ENCODE assay signal across 10 mouse cellular contexts in genomic region chr16:4912074-4912648, GRCm38 (mm10). TPM values are rescaled to one million over a fixed set of nuclear protein-coding genes. Genes with fewer than 3 reads are reported as not detected.
DNase-seq lines count a peak whose midpoint lies in the region; ATAC-seq lines count a peak whose summit lies in the region.
"Had no signal": no experiment of that assay in that cellular context is flagged by ENCODE, and none has a peak within 500 bp of the region (broad histone marks: within the 10 kb centered on the region; RNA-seq: fewer than 3 reads in every experiment).

No protein-coding gene starts in this region.

- no peak overlapping the region for H3K4me3 ChIP-seq in kidney, embryonic 14.5 days (ENCODE audit: low read length)
- no peak overlapping the region for H3K4me3 ChIP-seq in embryonic facial prominence, embryonic 12.5 days
- H3K4me3 ChIP-seq in macrophage (ENCODE audit: inconsistent target): no peak overlapping the region

- peaks cover 57% of the 10 kb centered on the region for H3K36me3 ChIP-seq in kidney, embryonic 14.5 days (ENCODE audit: control insufficient read depth, insufficient read depth, low read length)
- H3K36me3 ChIP-seq in embryonic facial prominence, embryonic 12.5 days: peaks cover 71% of the 10 kb centered on the region
- H3K36me3 ChIP-seq in macrophage (ENCODE audit: inconsistent target): peaks cover 33% of the 10 kb centered on the region

- no peak for ATAC-seq in CD4-positive, CD25-positive, alpha-beta regulatory T cell, adult 4 months
- ATAC-seq in kidney, embryonic 14.5 days (ENCODE audit: low FRiP score, low TSS enrichment): 0 out of 2 replicates have a peak, but pooled peaks have one; percentile 14
- ATAC-seq in embryonic facial prominence, embryonic 12.5 days (ENCODE audit: insufficient number of reproducible peaks, insufficient read depth, low FRiP score, low TSS enrichment): no peak

- H3K27me3 ChIP-seq in kidney, embryonic 14.5 days (ENCODE audit: control insufficient read depth, insufficient read depth, low read length): no peaks in the 10 kb centered on the region
- no peaks in the 10 kb centered on the region for H3K27me3 ChIP-seq in embryonic facial prominence, embryonic 12.5 days
- H3K27me3 ChIP-seq: Patski had no signal

- peak; percentile 7 for DNase-seq in CD4-positive, CD25-positive, alpha-beta regulatory T cell, adult 2 months (ENCODE audit: low read depth, low spot score)
- DNase-seq in kidney, adult 11 months: no peak
- no peak for DNase-seq in urinary bladder, postnatal 14 days (ENCODE audit: low spot score)
- no peak for DNase-seq in layer of hippocampus, postnatal 14 days (ENCODE audit: low spot score in 2 of 2)
- DNase-seq: gastrocnemius, postnatal 14 days had no signal

- peaks cover 19% of the 10 kb centered on the region; the same call in 1 of the 2 replicates for H3K79me2 ChIP-seq in macrophage (ENCODE audit: inconsistent target)

- H3K9me3 ChIP-seq in kidney, embryonic 14.5 days (ENCODE audit: control insufficient read depth, low read length): no peaks in the 10 kb centered on the region
- no peaks in the 10 kb centered on the region for H3K9me3 ChIP-seq in embryonic facial prominence, embryonic 12.5 days

- 77% methylated on average over 10 of the region's 10 CpGs for WGBS in kidney, embryonic 14.5 days
- 72% methylated on average over 10 of the region's 10 CpGs for WGBS in embryonic facial prominence, embryonic 12.5 days
- WGBS in macrophage (ENCODE audit: missing documents): 88% methylated on average over 10 of the region's 10 CpGs

- H3K4me1 ChIP-seq in kidney, embryonic 14.5 days (ENCODE audit: control insufficient read depth, insufficient read depth, low read length): no peaks in the 10 kb centered on the region
- H3K4me1 ChIP-seq in embryonic facial prominence, embryonic 12.5 days: peaks cover 3% of the 10 kb centered on the region; the same call in 1 of the 2 replicates

- H3K4me2 ChIP-seq in kidney, embryonic 14.5 days (replicated peaks; ENCODE audit: low read depth, low read length): no peak overlapping the region
- no peak overlapping the region for H3K4me2 ChIP-seq in embryonic facial prominence, embryonic 12.5 days (replicated peaks)

- 0 out of 2 replicates have a peak overlapping the region, but pooled peaks have one; percentile 18 for H3K27ac ChIP-seq in kidney, embryonic 14.5 days (ENCODE audit: low read depth, low read length)
- H3K27ac ChIP-seq in embryonic facial prominence, embryonic 12.5 days: 0 out of 2 replicates have a peak overlapping the region, but pooled peaks have one; percentile 61
- peak overlapping the region; percentile 97 for H3K27ac ChIP-seq in macrophage

- H3K9ac ChIP-seq in kidney, embryonic 14.5 days (ENCODE audit: low read depth, low read length): no peak overlapping the region
- no peak overlapping the region for H3K9ac ChIP-seq in embryonic facial prominence, embryonic 12.5 days

RNA-seq across cellular contexts. Expression of gene Mgrn1, which starts 26.1 kb away (rescaled TPM):
- 10 to 100 TPM; 35.2 to 58.5 TPM for polyA plus RNA-seq in CD4-positive, CD25-positive, alpha-beta regulatory T cell, adult 4 months (2017; shearing (Covaris generic))
- polyA plus RNA-seq in kidney, embryonic 14.5 days (2014; fragmentation: Nextera tagmentation; extraction: Ambion mirVana): 54.0 and 89.2 TPM in 2 replicates
- 91.9 and 93.4 TPM in 2 replicates for polyA plus RNA-seq in embryonic facial prominence, embryonic 12.5 days (2016; fragmentation: Nextera tagmentation; extraction: Ambion mirVana)
- 100 to 1,000 TPM in 22 of 26 experiments, 10 to 100 TPM in 4; 72.2 to 417 (median 122) TPM for total RNA-seq in macrophage (2018; cell fraction: chromatin; rRNA removed)
- total RNA-seq in macrophage (2018; cell fraction: cytosol; rRNA removed): 100 to 1,000 TPM in 2 of 26 experiments, 10 to 100 TPM in 24; 76.5 to 108 (median 88.0) TPM
- 100 to 1,000 TPM in 6 of 26 experiments, 10 to 100 TPM in 20; 55.3 to 179 (median 81.7) TPM for total RNA-seq in macrophage (2018; cell fraction: nucleus; rRNA removed)
- polyA plus RNA-seq in macrophage (2018): 62.2 to 84.4 TPM (median 68.4 TPM) in 3 replicates
- total RNA-seq in layer of hippocampus, postnatal 14 days (2021): 100 to 1,000 TPM; 190 to 194 TPM

RNA-seq across cellular contexts. Expression of gene Nudt16l1, which starts 26.4 kb away (rescaled TPM):
- polyA plus RNA-seq in CD4-positive, CD25-positive, alpha-beta regulatory T cell, adult 4 months (2017; shearing (Covaris generic)): 100 to 1,000 TPM in 1 of 2 experiments, 10 to 100 TPM in 1; 92.1 to 106 TPM
- polyA plus RNA-seq in kidney, embryonic 14.5 days (2014; fragmentation: Nextera tagmentation; extraction: Ambion mirVana): 153 and 160 TPM in 2 replicates
- polyA plus RNA-seq in embryonic facial prominence, embryonic 12.5 days (2016; fragmentation: Nextera tagmentation; extraction: Ambion mirVana): 171 and 177 TPM in 2 replicates
- 10 to 100 TPM; 12.9 to 50.6 (median 28.1) TPM for total RNA-seq in macrophage (2018; cell fraction: chromatin; rRNA removed)
- total RNA-seq in macrophage (2018; cell fraction: cytosol; rRNA removed): 10 to 100 TPM; 24.5 to 63.6 (median 37.5) TPM
- 10 to 100 TPM; 14.8 to 50.2 (median 28.0) TPM for total RNA-seq in macrophage (2018; cell fraction: nucleus; rRNA removed)
- 17.1 to 56.6 TPM (median 39.4 TPM) in 3 replicates for polyA plus RNA-seq in macrophage (2018)
- 10 to 100 TPM; 75.5 to 77.1 TPM for total RNA-seq in layer of hippocampus, postnatal 14 days (2021)

RNA-seq across cellular contexts. Expression of gene Ubald1, which starts 32.0 kb away (rescaled TPM):
- polyA plus RNA-seq in CD4-positive, CD25-positive, alpha-beta regulatory T cell, adult 4 months (2017; shearing (Covaris generic)): 10 to 100 TPM; 19.3 to 21.6 TPM
- polyA plus RNA-seq in kidney, embryonic 14.5 days (2014; fragmentation: Nextera tagmentation; extraction: Ambion mirVana): 37.2 and 39.7 TPM in 2 replicates
- polyA plus RNA-seq in embryonic facial prominence, embryonic 12.5 days (2016; fragmentation: Nextera tagmentation; extraction: Ambion mirVana): 31.2 and 32.7 TPM in 2 replicates
- total RNA-seq in macrophage (2018; cell fraction: chromatin; rRNA removed): 100 to 1,000 TPM in 2 of 26 experiments, 10 to 100 TPM in 23, 1 to 10 TPM in 1; 3.7 to 120 (median 34.7) TPM
- total RNA-seq in macrophage (2018; cell fraction: cytosol; rRNA removed): 100 to 1,000 TPM in 5 of 26 experiments, 10 to 100 TPM in 21; 45.7 to 109 (median 70.5) TPM
- total RNA-seq in macrophage (2018; cell fraction: nucleus; rRNA removed): 100 to 1,000 TPM in 2 of 26 experiments, 10 to 100 TPM in 24; 10.2 to 113 (median 35.9) TPM
- polyA plus RNA-seq in macrophage (2018): 64.4 to 75.7 TPM (median 71.8 TPM) in 3 replicates
- 10 to 100 TPM; 80.1 to 84.6 TPM for total RNA-seq in layer of hippocampus, postnatal 14 days (2021)

RNA-seq across cellular contexts. Expression of gene Anks3, which starts 51.8 kb away (rescaled TPM):
- 10 to 100 TPM; 41.4 to 64.3 TPM for polyA plus RNA-seq in CD4-positive, CD25-positive, alpha-beta regulatory T cell, adult 4 months (2017; shearing (Covaris generic))
- 45.6 and 61.3 TPM in 2 replicates for polyA plus RNA-seq in kidney, embryonic 14.5 days (2014; fragmentation: Nextera tagmentation; extraction: Ambion mirVana)
- 64.3 and 69.2 TPM in 2 replicates for polyA plus RNA-seq in embryonic facial prominence, embryonic 12.5 days (2016; fragmentation: Nextera tagmentation; extraction: Ambion mirVana)
- total RNA-seq in macrophage (2018; cell fraction: chromatin; rRNA removed): 100 to 1,000 TPM in 21 of 26 experiments, 10 to 100 TPM in 5; 82.2 to 241 (median 140) TPM
- 10 to 100 TPM in 11 of 26 experiments, 1 to 10 TPM in 15; 2.8 to 17.9 (median 9.8) TPM for total RNA-seq in macrophage (2018; cell fraction: cytosol; rRNA removed)
- 100 to 1,000 TPM in 5 of 26 experiments, 10 to 100 TPM in 21; 35.6 to 129 (median 71.5) TPM for total RNA-seq in macrophage (2018; cell fraction: nucleus; rRNA removed)
- polyA plus RNA-seq in macrophage (2018): 9.0 to 21.1 TPM (median 12.1 TPM) in 3 replicates
- 10 to 100 TPM; 57.1 to 58.6 TPM for total RNA-seq in layer of hippocampus, postnatal 14 days (2021)

Comparison
In these comparisons a context has a peak if more than half of its experiments do, and no peak if none do; other contexts are left out.
1. H3K27ac ChIP-seq: peak in every context shown above with its lines; median percentile 97 in macrophage; 61 in embryonic facial prominence, embryonic 12.5 days; 18 in kidney, embryonic 14.5 days.